Mouse (Mus musculus) lung, embryonic 14.5 days (tissue): ENCODE measurements at regions not wholly inside any gene's neighbourhood (a gene's known extent, or its start where the extent isn't known, plus 50 kb on each side); places are given as distances from the start of the nearest gene placed in this dataset.

Source experiments
- ATAC-seq: fragments of 200-750 bp; cut with Nextera tagmentation; 2 replicates; pipeline ENCODE4 v1.8.0; 2017; ENCODE audit warnings: mild to moderate bottlenecking, moderate TSS enrichment, moderate library complexity; ENCODE audit not compliant: insufficient read depth
- DNase-seq: peaks from one replicate; pipeline ENCODE4 v3.0.0-alpha.2; 2015
- H3K27ac ChIP-seq: fragments of 300-500 bp; sonication (generic); 2 replicates; pipeline ENCODE4 v1.5.1; 2014; ENCODE audit warnings: low read depth, mild to moderate bottlenecking, moderate library complexity
- H3K27me3 ChIP-seq: fragments of 300-500 bp; sonication (generic); 2 replicates; pipeline ENCODE4 v1.6.1; 2014; ENCODE audit warnings: low read length, control low read depth; ENCODE audit not compliant: insufficient read depth
- H3K36me3 ChIP-seq: fragments of 300-500 bp; sonication (generic); 2 replicates; pipeline ENCODE4 v1.6.1; 2014; ENCODE audit warnings: control low read depth; ENCODE audit not compliant: insufficient read depth
- H3K4me1 ChIP-seq: fragments of 300-500 bp; sonication (generic); 2 replicates; pipeline ENCODE4 v1.6.1; 2014; ENCODE audit warnings: antibody characterized with exemption, control low read depth; ENCODE audit not compliant: insufficient read depth
- H3K4me2 ChIP-seq: fragments of 300-500 bp; sonication (generic); 2 replicates; pipeline ENCODE4 v1.6.1; 2014; ENCODE audit warnings: mild to moderate bottlenecking
- H3K4me3 ChIP-seq: fragments of 300-500 bp; sonication (generic); 2 replicates; pipeline ENCODE4 v1.5.1; 2014; ENCODE audit warnings: low read depth, low read length
- H3K9ac ChIP-seq: fragments of 300-500 bp; sonication (generic); 2 replicates; pipeline ENCODE4 v1.6.1; 2014
- H3K9me3 ChIP-seq: fragments of 300-500 bp; sonication (generic); 2 replicates; pipeline ENCODE4 v1.6.1; 2016; ENCODE audit warnings: low read depth, low read length, control low read depth
- CTCF ChIP-seq: IDR thresholded peaks from 2 replicates; pipeline ENCODE4 v1.5.1; 2016; ENCODE audit warnings: antibody characterized with exemption, low read depth
- WGBS: fragments of 180-500 bp; shearing (Covaris S2); extraction: QIAGEN DNeasy Blood & Tissue Kit; methylation state at CpG from one replicate; pipeline ENCODE4 v1.1.7; 2014; 5-methylcytosine and 5-hydroxymethylcytosine counted together

GRCm38 (mm10) chr15:40561661-40562060 is 427.5 kb downstream of the 9330182O14Rik start:
- no peaks in the 10 kb centered on the region; the same call in 1 of the 2 replicates for H3K4me1 ChIP-seq
- no peak overlapping the region for H3K27ac ChIP-seq
- H3K27me3 ChIP-seq = no peaks in the 10 kb centered on the region
- H3K4me2 ChIP-seq = no peak overlapping the region
- TF ChIP-seq CTCF = no peak
- H3K9me3 ChIP-seq = no peaks in the 10 kb centered on the region
- H3K4me3 ChIP-seq = no peak overlapping the region
- no peaks in the 10 kb centered on the region for H3K36me3 ChIP-seq
- 72% methylated on average over 2 of the region's 2 CpGs for WGBS
- H3K9ac ChIP-seq = no peak overlapping the region
- ATAC-seq (no peak), DNase-seq (no peak)

GRCm38 (mm10) chr15:40565716-40566115 is 431.6 kb downstream of the 9330182O14Rik start:
- no peak overlapping the region for H3K4me2 ChIP-seq
- 65% methylated on average over 5 of the region's 5 CpGs for WGBS
- no peak overlapping the region for H3K4me3 ChIP-seq
- H3K27ac ChIP-seq = no peak overlapping the region
- ATAC-seq = no peak
- no peak overlapping the region for H3K9ac ChIP-seq
- H3K36me3 ChIP-seq = no peaks in the 10 kb centered on the region
- no peaks in the 10 kb centered on the region; the same call in 1 of the 2 replicates for H3K4me1 ChIP-seq
- H3K27me3 ChIP-seq = no peaks in the 10 kb centered on the region
- no peak for TF ChIP-seq CTCF
- no peak for DNase-seq
- H3K9me3 ChIP-seq = no peaks in the 10 kb centered on the region

GRCm38 (mm10) chr15:40566481-40566880 is 432.3 kb downstream of the 9330182O14Rik start:
- no peaks in the 10 kb centered on the region; the same call in 1 of the 2 replicates for H3K4me1 ChIP-seq
- H3K9me3 ChIP-seq = no peaks in the 10 kb centered on the region
- H3K9ac ChIP-seq = no peak overlapping the region
- H3K27me3 ChIP-seq = no peaks in the 10 kb centered on the region
- H3K36me3 ChIP-seq = no peaks in the 10 kb centered on the region
- peak; percentile 28 for DNase-seq
- H3K4me3 ChIP-seq = no peak overlapping the region
- 6% methylated on average over 4 of the region's 4 CpGs for WGBS
- no peak for TF ChIP-seq CTCF
- H3K27ac ChIP-seq = no peak overlapping the region
- ATAC-seq = peak; percentile 47; the same call in 1 of the 2 replicates
- H3K4me2 ChIP-seq = no peak overlapping the region

GRCm38 (mm10) chr15:40568701-40569100 is 434.5 kb downstream of the 9330182O14Rik start:
- ATAC-seq (no peak), DNase-seq (no peak)
- Histone ChIP-seq H3K27me3 (no peaks in the 10 kb centered on the region), H3K4me3 (no peak overlapping the region), H3K9me3 (no peaks in the 10 kb centered on the region), H3K9ac (no peak overlapping the region), H3K36me3 (no peaks in the 10 kb centered on the region), H3K27ac (no peak overlapping the region), H3K4me2 (no peak overlapping the region), H3K4me1 (no peaks in the 10 kb centered on the region; the same call in 1 of the 2 replicates)
- WGBS = 93% methylated on average over 1 of the region's 1 CpGs
- TF ChIP-seq CTCF = no peak
